ENCODE assay signal across 8 mouse cellular contexts in the genomic region with DNA sequence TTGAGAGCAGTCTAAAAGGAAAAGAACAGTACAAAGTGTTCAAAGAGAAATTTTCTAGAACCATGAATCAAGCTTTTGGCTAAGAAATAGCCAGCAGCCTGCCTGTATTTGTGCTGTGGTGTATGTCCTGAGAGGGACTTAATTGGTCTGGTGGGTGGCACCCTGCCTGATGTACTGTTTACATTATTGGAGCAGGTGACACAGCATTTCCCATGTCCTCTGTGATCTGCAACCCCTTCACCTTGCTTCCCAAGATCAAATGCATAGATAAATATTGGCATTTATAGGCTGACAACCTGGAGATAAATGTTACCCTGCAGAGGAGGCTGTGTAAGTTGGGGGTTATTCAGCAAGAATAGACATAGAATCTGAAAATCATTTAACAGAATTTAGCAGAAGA. TPM values are rescaled to one million over a fixed set of nuclear protein-coding genes. Genes with fewer than 3 reads are reported as not detected.
DNase-seq lines count a peak whose midpoint lies in the region; ATAC-seq and TF ChIP-seq lines count a peak whose summit lies in the region.

No protein-coding gene starts in this region.

- H3K4me1 ChIP-seq in lung, embryonic 14.5 days (ENCODE audit: insufficient read depth) = peaks cover 22% of the 10 kb centered on the region
- H3K4me1 ChIP-seq in forebrain, embryonic 11.5 days (replicated peaks; ENCODE audit: control insufficient read depth, insufficient read depth, low read length) = peaks cover 4% of the 10 kb centered on the region
- peaks cover 10% of the 10 kb centered on the region for H3K4me1 ChIP-seq in cerebellum, adult 2 months (ENCODE audit: control insufficient read depth, insufficient read depth, low read length)

- no peak for ATAC-seq in lung, embryonic 14.5 days (ENCODE audit: insufficient read depth)
- no peak for ATAC-seq in forebrain, embryonic 11.5 days (replicated peaks; ENCODE audit: low FRiP score)

- H3K4me2 ChIP-seq in lung, embryonic 14.5 days = peak overlapping the region; percentile 43; the same call in 1 of the 2 replicates
- no peak overlapping the region for H3K4me2 ChIP-seq in forebrain, embryonic 11.5 days (ENCODE audit: low read depth, low read length, severe bottlenecking)

- H3K9ac ChIP-seq in lung, embryonic 14.5 days = no peak overlapping the region
- H3K9ac ChIP-seq in forebrain, embryonic 11.5 days (ENCODE audit: low read length) = no peak overlapping the region

- intact Hi-C loops in gastrocnemius, adult 2 months (cut with DNase I) = no loop called here

- peak overlapping the region; percentile 59; the same call in 1 of the 2 replicates for H3K27ac ChIP-seq in gastrocnemius, adult 2 months
- peak overlapping the region; percentile 79 for H3K27ac ChIP-seq in lung, embryonic 14.5 days (ENCODE audit: low read depth)
- peak overlapping the region; percentile 20; the same call in 1 of the 2 replicates for H3K27ac ChIP-seq in forebrain, embryonic 11.5 days (ENCODE audit: low read depth, low read length)
- peak overlapping the region; percentile 71 for H3K27ac ChIP-seq in macrophage
- no peak overlapping the region for H3K27ac ChIP-seq in cerebellum, adult 2 months (ENCODE audit: insufficient read depth, low read length)

- no peak for TF ChIP-seq POLR2A in cerebellum, adult 2 months (IDR thresholded peaks at IDR 0.05; ENCODE audit: borderline replicate concordance, insufficient read depth, low read length)

- no peak for TF ChIP-seq CTCF in gastrocnemius, adult 2 months (IDR thresholded peaks at IDR 0.05)
- no peak for TF ChIP-seq CTCF in lung, embryonic 14.5 days (IDR thresholded peaks at IDR 0.05; ENCODE audit: low read depth)
- no peak for TF ChIP-seq CTCF in cerebellum, adult 2 months (IDR thresholded peaks at IDR 0.05; ENCODE audit: borderline replicate concordance, insufficient read depth, low read depth, low read length)

- H3K36me3 ChIP-seq in lung, embryonic 14.5 days (ENCODE audit: insufficient read depth) = no peaks in the 10 kb centered on the region
- no peaks in the 10 kb centered on the region for H3K36me3 ChIP-seq in forebrain, embryonic 11.5 days (ENCODE audit: control insufficient read depth, insufficient read depth, low read length)
- H3K36me3 ChIP-seq in macrophage (ENCODE audit: inconsistent target) = peaks cover 5% of the 10 kb centered on the region; the same call in 1 of the 2 replicates

- H3K4me3 ChIP-seq in gastrocnemius, adult 2 months = no peak overlapping the region
- no peak overlapping the region for H3K4me3 ChIP-seq in lung, embryonic 14.5 days (ENCODE audit: low read depth, low read length)
- no peak overlapping the region for H3K4me3 ChIP-seq in forebrain, embryonic 11.5 days (ENCODE audit: low read depth, low read length)
- no peak overlapping the region for H3K4me3 ChIP-seq in macrophage (ENCODE audit: inconsistent target)
- H3K4me3 ChIP-seq in cerebellum, adult 2 months (replicated peaks; ENCODE audit: insufficient read depth, low read depth, low read length) = no peak overlapping the region

- no peaks in the 10 kb centered on the region for H3K27me3 ChIP-seq in lung, embryonic 14.5 days (ENCODE audit: insufficient read depth, low read length)
- H3K27me3 ChIP-seq in forebrain, embryonic 11.5 days (ENCODE audit: control insufficient read depth, insufficient read depth, low read length) = no peaks in the 10 kb centered on the region
- H3K27me3 ChIP-seq in cerebellum, adult 2 months (ENCODE audit: control insufficient read depth, insufficient read depth, low read length) = no peaks in the 10 kb centered on the region

- H3K79me2 ChIP-seq in macrophage (ENCODE audit: inconsistent target) = peaks cover 93% of the 10 kb centered on the region

- DNase-seq in gastrocnemius, adult 2 months = no peak
- no peak for DNase-seq in gastrocnemius, postnatal 4 days (ENCODE audit: low spot score in 2 of 2)
- DNase-seq in lung, embryonic 14.5 days = no peak
- DNase-seq in lung, postnatal 4 days = no peak
- no peak for DNase-seq in forebrain, embryonic 11.5 days (ENCODE audit: low spot score)
- no peak for DNase-seq in cerebellum, adult 2 months
- DNase-seq in frontal cortex, postnatal 14 days (ENCODE audit: low spot score in 2 of 2) = no peak

- no peaks in the 10 kb centered on the region for H3K9me3 ChIP-seq in lung, embryonic 14.5 days (ENCODE audit: low read depth, low read length)
- no peaks in the 10 kb centered on the region for H3K9me3 ChIP-seq in forebrain, embryonic 11.5 days (ENCODE audit: control insufficient read depth, low read length)

RNA-seq across cellular contexts. Expression of a gene that starts 47.3 kb away (rescaled TPM):
- 10 to 100 TPM; 36.1 to 54.7 TPM for total RNA-seq in gastrocnemius, adult 2 months (2021)
- total RNA-seq in gastrocnemius, postnatal 4 days (2021) = 100 to 1,000 TPM; 108 to 135 TPM
- polyA plus RNA-seq in lung, embryonic 14.5 days (2014; fragmentation: Nextera tagmentation; extraction: Ambion mirVana) = 200 and 208 TPM in 2 replicates
- 73.4 and 89.2 TPM in 2 replicates for polyA plus RNA-seq in forebrain, embryonic 11.5 days (2014; fragmentation: Nextera tagmentation; extraction: Ambion mirVana)
- 100 to 1,000 TPM in 8 of 26 experiments, 10 to 100 TPM in 18; 39.5 to 190 (median 75.9) TPM for total RNA-seq in macrophage (2018; cell fraction: chromatin; rRNA removed)
- total RNA-seq in macrophage (2018; cell fraction: cytosol; rRNA removed) = 100 to 1,000 TPM in 7 of 26 experiments, 10 to 100 TPM in 19; 60.1 to 124 (median 92.1) TPM
- 100 to 1,000 TPM in 11 of 26 experiments, 10 to 100 TPM in 15; 38.5 to 182 (median 86.0) TPM for total RNA-seq in macrophage (2018; cell fraction: nucleus; rRNA removed)
- polyA plus RNA-seq in macrophage (2018) = 41.0 to 58.3 TPM (median 45.0 TPM) in 3 replicates
- polyA plus RNA-seq in cerebellum, adult 2 months (2012; rRNA removed) = 16.5 and 17.4 TPM in 2 replicates
